Mouse (Mus musculus): ENCODE results near the gene Ddx56. TPM values are rescaled to one million over a fixed set of nuclear protein-coding genes. Genes with fewer than 3 reads are reported as not detected.
A peak's percentile ranks its signal among the peaks of the same experiment; 100 is the strongest.

Gene Ddx56
- total RNA-seq (2014; rRNA removed) = 76.7 and 79.4 TPM in 2 replicates
- polyA plus RNA-seq (2015; fragmentation: Nextera tagmentation; extraction: Ambion mirVana) = 65.6 and 69.0 TPM in 2 replicates

DNA sequence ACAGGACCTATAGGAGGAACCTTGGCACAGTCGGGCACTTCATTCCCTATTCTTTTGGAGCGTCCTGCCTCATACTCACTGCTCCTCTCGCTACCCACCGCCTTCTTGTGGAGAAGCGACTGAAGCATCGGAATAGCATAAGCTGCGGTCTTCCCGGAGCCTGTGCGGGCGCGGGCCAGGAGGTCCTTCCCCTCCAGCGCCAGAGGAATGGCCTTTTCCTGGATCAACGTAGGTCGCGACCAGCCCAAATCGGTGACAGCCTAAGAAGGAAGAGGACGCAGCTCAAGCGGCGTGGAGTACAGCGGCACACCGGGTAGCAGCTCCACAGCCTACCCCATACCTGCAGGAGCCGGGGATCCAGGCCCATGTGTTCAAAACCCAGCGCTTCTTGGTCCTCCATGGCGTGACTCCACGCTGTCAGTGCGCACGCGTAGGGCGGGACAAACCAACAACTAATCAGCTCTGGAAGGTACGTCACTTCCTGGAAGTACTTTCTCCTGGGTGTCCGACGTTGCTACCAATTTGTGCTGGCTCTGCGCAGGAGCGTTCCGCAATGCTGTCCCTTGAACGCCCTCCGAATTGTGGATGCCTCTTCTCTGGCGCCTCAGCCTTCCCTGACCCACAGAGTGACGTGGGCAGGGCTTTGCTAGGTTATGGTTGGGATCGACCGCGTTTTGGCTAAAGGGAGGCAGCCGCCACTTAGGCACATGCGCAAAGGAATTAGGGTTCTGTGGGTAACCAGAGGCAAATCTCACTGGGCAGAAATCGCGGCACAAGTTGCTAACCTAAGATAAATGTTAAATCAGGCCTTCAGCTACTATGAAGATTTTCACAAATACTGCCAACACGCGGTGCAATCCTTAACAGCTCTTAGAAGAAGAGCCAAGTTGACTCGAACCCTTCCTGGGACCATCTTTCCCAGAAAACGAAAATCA, at the start of gene Ddx56:
Gene Ddx56 (minus strand): TSS at position 453 of the 935 bp plus-strand sequence.
- peaks cover 8% of the 10 kb centered on the region; the same call in 1 of the 2 replicates for H3K4me1 ChIP-seq (ENCODE audit: insufficient read depth, low read length)
- 2% methylated on average over 50 of the region's 50 CpGs for WGBS
- peaks cover 43% of the 10 kb centered on the region for H3K36me3 ChIP-seq (ENCODE audit: insufficient read depth, low read length)
- H3K4me3 ChIP-seq (ENCODE audit: low read length) = peak within 1 kb of the TSS; percentile 86
- DNase-seq (ENCODE audit: low spot score) (peak; percentile 98), ATAC-seq (peak; percentile 98)
- no peaks in the 10 kb centered on the region for H3K9me3 ChIP-seq (ENCODE audit: low read length)
- peak within 1 kb of the TSS; percentile 93 for H3K4me2 ChIP-seq (ENCODE audit: low read depth, low read length)
- H3K9ac ChIP-seq (replicated peaks; ENCODE audit: low read length) = peak within 1 kb of the TSS; percentile 78
- H3K27ac ChIP-seq = peak within 1 kb of the TSS; percentile 92
- TF ChIP-seq CTCF (IDR thresholded peaks at IDR 0.05; ENCODE audit: low read depth) = no peak; the same call in 1 of the 2 replicates
- H3K27me3 ChIP-seq (ENCODE audit: insufficient read depth, low read length) = no peaks in the 10 kb centered on the region

DNA sequence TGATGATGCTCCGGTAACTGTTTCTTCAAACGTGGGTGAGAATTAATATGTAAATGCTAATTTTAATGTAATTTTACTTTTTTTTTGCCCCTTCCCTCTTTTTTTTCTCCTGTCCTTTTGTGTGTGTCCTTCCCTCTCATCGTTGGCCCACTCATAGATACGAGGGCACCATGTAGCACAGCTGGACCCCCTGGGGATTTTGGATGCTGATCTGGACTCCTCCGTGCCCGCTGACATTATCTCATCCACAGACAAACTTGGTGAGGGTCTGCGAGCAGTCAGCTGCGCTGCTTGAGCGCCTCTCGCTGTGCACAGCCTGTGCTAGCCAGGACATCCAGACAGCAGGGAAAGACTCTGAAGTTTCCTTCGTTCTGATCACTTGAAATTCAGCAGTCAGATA, 49.2 kb upstream of the Ddx56 start:
- WGBS = 71% methylated on average over 11 of the region's 11 CpGs
- no peak for ATAC-seq
- no peak for DNase-seq (ENCODE audit: low spot score)

DNA sequence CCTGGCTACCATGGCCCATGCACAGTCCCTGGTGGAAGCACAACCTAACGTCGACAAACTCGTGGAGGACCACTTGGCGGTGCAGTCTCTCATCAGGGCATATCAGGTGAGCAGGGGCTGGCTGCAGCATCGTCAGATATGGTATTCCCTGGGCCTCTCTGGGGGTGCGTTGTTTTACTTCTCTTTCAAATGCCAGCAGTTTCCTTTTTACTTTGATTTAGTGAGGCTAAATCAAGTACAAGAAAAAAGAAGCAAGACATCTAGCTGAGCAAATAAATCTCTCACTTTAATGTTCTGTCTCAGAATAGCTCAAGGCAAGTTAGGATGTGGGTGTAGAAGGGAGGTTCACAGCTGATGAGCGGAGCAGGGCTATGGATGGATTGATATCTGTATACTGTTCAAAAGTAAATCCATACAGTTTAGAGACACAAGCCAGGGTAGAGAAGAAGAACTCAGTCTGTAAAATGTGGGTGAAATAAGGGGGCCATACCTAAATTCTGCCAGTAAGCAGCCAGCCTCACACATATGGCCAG, 46.4 kb upstream of the Ddx56 start:
- Histone ChIP-seq H3K9me3 (ENCODE audit: low read length) (no peaks in the 10 kb centered on the region), H3K27me3 (ENCODE audit: insufficient read depth, low read length) (no peaks in the 10 kb centered on the region), H3K36me3 (ENCODE audit: insufficient read depth, low read length) (peaks cover 24% of the 10 kb centered on the region), H3K4me1 (ENCODE audit: insufficient read depth, low read length) (no peaks in the 10 kb centered on the region), H3K4me2 (ENCODE audit: low read depth, low read length) (no peak overlapping the region), H3K9ac (replicated peaks; ENCODE audit: low read length) (no peak overlapping the region), H3K27ac (no peak overlapping the region), H3K4me3 (ENCODE audit: low read length) (no peak overlapping the region)
- no peak for TF ChIP-seq CTCF (IDR thresholded peaks at IDR 0.05; ENCODE audit: low read depth)
- no peak for ATAC-seq
- WGBS = 93% methylated on average over 7 of the region's 7 CpGs
- no peak for DNase-seq (ENCODE audit: low spot score)

More for the DNA sequence above, 49.2 kb upstream of the Ddx56 start:
- no peaks in the 10 kb centered on the region for H3K9me3 ChIP-seq (ENCODE audit: low read length)
- no peak overlapping the region for H3K4me2 ChIP-seq (ENCODE audit: low read depth, low read length)
- H3K27ac ChIP-seq = no peak overlapping the region
- no peaks in the 10 kb centered on the region for H3K27me3 ChIP-seq (ENCODE audit: insufficient read depth, low read length)
- TF ChIP-seq CTCF (IDR thresholded peaks at IDR 0.05; ENCODE audit: low read depth) = no peak
- H3K4me3 ChIP-seq (ENCODE audit: low read length) = no peak overlapping the region
- peaks cover 26% of the 10 kb centered on the region for H3K36me3 ChIP-seq (ENCODE audit: insufficient read depth, low read length)
- no peak overlapping the region for H3K9ac ChIP-seq (replicated peaks; ENCODE audit: low read length)
- no peaks in the 10 kb centered on the region for H3K4me1 ChIP-seq (ENCODE audit: insufficient read depth, low read length)

DNA sequence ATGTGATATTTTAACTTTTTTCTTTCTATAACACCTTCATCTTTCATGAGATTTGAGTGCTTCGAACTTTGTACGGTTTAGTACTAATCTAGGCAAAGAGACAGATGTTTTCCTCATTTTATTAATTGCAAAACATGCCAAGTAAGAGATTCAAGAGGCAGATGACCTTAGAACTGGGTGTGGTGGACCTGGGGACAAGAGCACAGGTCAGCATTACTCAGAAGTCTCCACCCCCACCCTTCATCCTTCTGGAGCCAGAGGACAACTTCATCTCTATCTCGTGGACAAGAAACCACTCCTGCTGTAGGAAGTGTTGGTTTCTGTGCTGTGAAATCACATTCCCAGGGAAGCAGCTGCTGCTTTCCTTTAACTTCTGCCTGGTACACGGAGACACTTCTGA, 40.6 kb upstream of the Ddx56 start:
- DNase-seq (ENCODE audit: low spot score) (no peak), ATAC-seq (no peak)
- H3K9ac ChIP-seq (replicated peaks; ENCODE audit: low read length) = no peak overlapping the region
- no peak overlapping the region for H3K4me2 ChIP-seq (ENCODE audit: low read depth, low read length)
- no peak for TF ChIP-seq CTCF (IDR thresholded peaks at IDR 0.05; ENCODE audit: low read depth)
- H3K4me1 ChIP-seq (ENCODE audit: insufficient read depth, low read length) = no peaks in the 10 kb centered on the region
- no peaks in the 10 kb centered on the region for H3K27me3 ChIP-seq (ENCODE audit: insufficient read depth, low read length)
- H3K9me3 ChIP-seq (ENCODE audit: low read length) = no peaks in the 10 kb centered on the region
- 96% methylated on average over 4 of the region's 4 CpGs for WGBS
- no peak overlapping the region for H3K4me3 ChIP-seq (ENCODE audit: low read length)
- peaks cover 8% of the 10 kb centered on the region for H3K36me3 ChIP-seq (ENCODE audit: insufficient read depth, low read length)
- H3K27ac ChIP-seq = no peak overlapping the region

DNA sequence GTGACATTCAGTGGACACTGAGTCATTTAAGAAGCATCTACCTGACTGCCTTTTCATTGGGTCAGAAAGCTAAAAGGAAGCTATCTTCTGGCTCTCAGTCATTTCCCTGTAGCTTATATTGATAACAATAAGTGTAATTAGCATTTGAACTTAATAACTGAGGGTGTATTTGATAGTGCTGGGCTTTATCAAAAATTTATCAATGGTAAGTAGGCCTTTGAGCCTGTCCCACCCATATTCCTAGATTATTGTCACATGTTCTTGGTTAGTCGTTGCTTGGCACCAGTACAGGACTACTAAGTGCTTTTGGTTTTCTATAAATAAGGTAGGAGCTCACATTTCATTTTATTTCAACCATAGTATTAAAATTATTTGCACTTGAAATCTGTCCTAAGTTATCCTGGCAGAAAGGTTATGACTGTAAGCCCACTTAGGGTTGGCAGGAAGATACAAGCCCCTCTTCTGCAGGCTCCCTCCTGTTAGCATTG, 38.4 kb upstream of the Ddx56 start:
- Histone ChIP-seq H3K27me3 (ENCODE audit: insufficient read depth, low read length) (no peaks in the 10 kb centered on the region), H3K27ac (no peak overlapping the region), H3K36me3 (ENCODE audit: insufficient read depth, low read length) (peaks cover 8% of the 10 kb centered on the region), H3K9me3 (ENCODE audit: low read length) (no peaks in the 10 kb centered on the region), H3K4me1 (ENCODE audit: insufficient read depth, low read length) (no peaks in the 10 kb centered on the region), H3K9ac (replicated peaks; ENCODE audit: low read length) (no peak overlapping the region), H3K4me3 (ENCODE audit: low read length) (no peak overlapping the region), H3K4me2 (ENCODE audit: low read depth, low read length) (no peak overlapping the region)
- ATAC-seq (no peak), DNase-seq (ENCODE audit: low spot score) (no peak)
- TF ChIP-seq CTCF (IDR thresholded peaks at IDR 0.05; ENCODE audit: low read depth) = no peak
- 94% methylated on average over 1 of the region's 1 CpGs for WGBS

DNA sequence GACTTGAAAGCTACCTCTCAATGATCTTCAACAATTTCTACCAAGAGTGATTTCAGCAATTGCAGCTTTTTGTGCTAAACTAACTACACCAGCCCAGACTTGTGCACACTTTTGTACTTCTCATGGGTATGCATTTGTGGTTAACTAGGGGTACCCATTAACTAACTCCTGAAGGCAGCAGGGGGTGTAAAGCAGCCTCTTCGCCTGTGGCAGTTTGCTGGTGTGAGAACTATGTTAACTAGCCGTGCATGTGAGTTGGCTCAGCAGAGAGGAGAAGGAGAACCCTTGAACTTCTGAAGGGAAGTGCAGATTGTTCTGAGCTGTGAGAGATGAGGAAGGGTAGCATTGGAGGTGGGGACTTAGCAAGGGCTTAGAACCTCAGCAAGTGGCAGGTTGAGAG, 35.2 kb upstream of the Ddx56 start:
- H3K27me3 ChIP-seq (ENCODE audit: insufficient read depth, low read length) = no peaks in the 10 kb centered on the region
- H3K36me3 ChIP-seq (ENCODE audit: insufficient read depth, low read length) = peaks cover 18% of the 10 kb centered on the region; the same call in 1 of the 2 replicates
- H3K4me1 ChIP-seq (ENCODE audit: insufficient read depth, low read length) = no peaks in the 10 kb centered on the region
- ATAC-seq = no peak
- H3K4me2 ChIP-seq (ENCODE audit: low read depth, low read length) = no peak overlapping the region
- H3K9me3 ChIP-seq (ENCODE audit: low read length) = no peaks in the 10 kb centered on the region
- no peak overlapping the region for H3K9ac ChIP-seq (replicated peaks; ENCODE audit: low read length)
- WGBS = 85% methylated on average over 2 of the region's 2 CpGs
- DNase-seq (ENCODE audit: low spot score) = no peak
- no peak for TF ChIP-seq CTCF (IDR thresholded peaks at IDR 0.05; ENCODE audit: low read depth)
- no peak overlapping the region for H3K4me3 ChIP-seq (ENCODE audit: low read length)
- H3K27ac ChIP-seq = no peak overlapping the region
